Mouse (Mus musculus): ENCODE results near the gene Rabgap1l.

DNA sequence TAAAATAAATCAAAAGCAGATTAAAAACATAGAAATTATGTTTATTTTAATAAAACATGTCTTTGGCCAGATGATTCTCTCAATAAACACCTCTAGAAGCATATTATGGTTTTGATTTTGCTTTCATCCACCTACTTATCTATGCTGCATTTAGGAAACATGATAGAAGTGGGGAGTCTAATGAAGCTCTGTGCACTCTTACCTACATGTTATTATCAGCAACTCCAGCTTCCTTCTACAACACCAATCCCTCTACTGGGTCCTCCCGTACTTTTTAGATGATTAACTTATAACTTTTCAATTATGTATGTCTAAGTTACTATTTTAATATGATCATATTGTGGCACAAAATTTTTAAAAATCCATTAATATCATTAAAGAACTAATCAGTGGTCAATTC lies 487.2 kb downstream of the Rabgap1l start:
- TF ChIP-seq CTCF (IDR thresholded peaks at IDR 0.05; ENCODE audit: low read depth, low read length) (no peak), TAL1 (conservative IDR thresholded peaks at IDR 0.05; ENCODE audit: low read depth, low read length) (no peak)

All from G1E (cell line).